ENCODE assay signal across 22 mouse cellular contexts in genomic region chr9:15844936-15845335, GRCm38 (mm10). TPM values are rescaled to one million over a fixed set of nuclear protein-coding genes. Genes with fewer than 3 reads are reported as not detected.
DNase-seq lines count a peak whose midpoint lies in the region; ATAC-seq and TF ChIP-seq lines count a peak whose summit lies in the region.
"Not testable (repeated sequence)": the region's sequence is repeated elsewhere in the genome, so short reads cannot be mapped to it uniquely, and the experiment has no call there.
"Had no signal": no experiment of that assay in that cellular context is flagged by ENCODE, and none has a peak within 500 bp of the region (broad histone marks: within the 10 kb centered on the region; RNA-seq: fewer than 3 reads in every experiment).

No protein-coding gene starts in this region.

- not testable (repeated sequence) for H3K9ac ChIP-seq in lung, embryonic 14.5 days

- not testable (repeated sequence) for H3K27ac ChIP-seq in lung, embryonic 14.5 days (ENCODE audit: low read depth)

- 47% methylated on average over 4 of the region's 4 CpGs for WGBS in lung, embryonic 14.5 days

- peak; percentile 3 for DNase-seq in MEL-GATA-1-ER (ENCODE audit: extremely low read depth, low read depth)
- peak; percentile 34 for DNase-seq in adrenal gland, postnatal 10 days
- peak; percentile 3 for DNase-seq in adrenal gland, postnatal 25 days
- DNase-seq in heart, postnatal 4 days, result peak; percentile 36
- peak; percentile 21 to 24 for DNase-seq in kidney, postnatal 4 days
- DNase-seq in lung, embryonic 14.5 days, result peak; percentile 74
- peak; percentile 24 for DNase-seq in retina, postnatal 1 day

- not testable (repeated sequence) for H3K4me1 ChIP-seq in lung, embryonic 14.5 days (ENCODE audit: insufficient read depth)

- ATAC-seq in lung, embryonic 14.5 days (ENCODE audit: insufficient read depth), result not testable (repeated sequence)

- not testable (repeated sequence) for TF ChIP-seq CTCF in lung, embryonic 14.5 days (IDR thresholded peaks at IDR 0.05; ENCODE audit: low read depth)

- H3K36me3 ChIP-seq in lung, embryonic 14.5 days (ENCODE audit: insufficient read depth), result not testable (repeated sequence)

- not testable (repeated sequence) for H3K4me3 ChIP-seq in lung, embryonic 14.5 days (ENCODE audit: low read depth, low read length)

- H3K9me3 ChIP-seq in lung, embryonic 14.5 days (ENCODE audit: low read depth, low read length), result not testable (repeated sequence)

- H3K4me2 ChIP-seq in lung, embryonic 14.5 days, result not testable (repeated sequence)

- not testable (repeated sequence) for H3K27me3 ChIP-seq in lung, embryonic 14.5 days (ENCODE audit: insufficient read depth, low read length)

RNA-seq across cellular contexts. Expression of gene Mtnr1b, which starts 29.4 kb away (rescaled TPM):
- total RNA-seq in adrenal gland, postnatal 10 days (2021), result not detected
- not detected in 2 replicates for total RNA-seq in adrenal gland, postnatal 25 days (2021)
- total RNA-seq in heart, postnatal 4 days (2021), result not detected
- not detected in 2 replicates for polyA plus RNA-seq in lung, embryonic 14.5 days (2014; fragmentation: Nextera tagmentation; extraction: Ambion mirVana)
- total RNA-seq: adrenal gland, adult 8-10 months; adrenal gland, postnatal 4 days; common myeloid progenitor, adult 5-6 weeks; ES-E14 had no signal
- polyA plus RNA-seq: brain, embryonic 14.5 days; C2C12; embryonic facial prominence, embryonic 11.5 days; embryonic facial prominence, embryonic 13.5 days; embryonic facial prominence, embryonic 15.5 days; erythroblast, embryonic 14.5 days; forebrain, embryonic 10.5 days; forebrain, embryonic 12.5 days; forebrain, embryonic 14.5 days; forebrain, embryonic 16.5 days; frontal cortex, adult 2 months had no signal

Comparison
In these comparisons a context has a peak if more than half of its experiments do, and no peak if none do; other contexts are left out.
1. DNase-seq: peak in every context shown above with its lines; median percentile 74 in lung, embryonic 14.5 days; 36 in heart, postnatal 4 days; 34 in adrenal gland, postnatal 10 days; 24 in retina, postnatal 1 day; 22 in kidney, postnatal 4 days; 3 in MEL-GATA-1-ER; 3 in adrenal gland, postnatal 25 days.